Mouse (Mus musculus) inflammation-experienced regulatory T-cells, adult 6 months (primary cell): Measurements from ENCODE around the gene Ncoa5. TPM values are rescaled to one million over a fixed set of nuclear protein-coding genes. Genes with fewer than 3 reads are reported as not detected.
A peak's percentile ranks its signal among the peaks of the same experiment; 100 is the strongest.

Source experiments
- ATAC-seq: one replicate; pipeline ENCODE4 v1.8.0; 2017
- polyA plus RNA-seq, 3 experiments: library from polyadenylated mRNA; unstranded; fragments of 100-300 nt; shearing (Covaris generic); gene quantifications; one replicate each; pipeline ENCODE4 v1.2.1; 2017

Ncoa5 gene
- polyA plus RNA-seq, 3 experiments from 2014 or later, result 15.3 to 40.6 (median 24.8) TPM

DNA sequence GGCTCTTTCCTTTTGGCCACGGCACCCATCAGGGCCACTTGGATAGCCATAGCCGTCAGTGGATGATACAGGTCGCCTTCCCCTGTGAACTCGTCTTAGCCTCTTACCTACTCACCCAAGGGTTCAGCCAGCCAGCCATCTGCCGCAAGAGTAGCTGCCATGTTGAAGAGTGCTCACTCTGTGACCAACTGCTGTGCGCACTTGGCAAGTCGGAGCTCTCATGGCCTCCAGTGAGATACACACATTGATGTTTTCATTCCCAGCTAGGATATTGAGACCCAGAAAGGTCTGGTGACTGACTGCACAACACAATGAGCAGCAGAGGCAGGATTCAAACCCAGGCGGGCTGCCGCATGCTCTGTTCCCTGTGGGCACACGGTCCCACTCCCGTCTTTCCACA, 40.5 kb downstream of the Ncoa5 start:
- ATAC-seq, result no peak

DNA sequence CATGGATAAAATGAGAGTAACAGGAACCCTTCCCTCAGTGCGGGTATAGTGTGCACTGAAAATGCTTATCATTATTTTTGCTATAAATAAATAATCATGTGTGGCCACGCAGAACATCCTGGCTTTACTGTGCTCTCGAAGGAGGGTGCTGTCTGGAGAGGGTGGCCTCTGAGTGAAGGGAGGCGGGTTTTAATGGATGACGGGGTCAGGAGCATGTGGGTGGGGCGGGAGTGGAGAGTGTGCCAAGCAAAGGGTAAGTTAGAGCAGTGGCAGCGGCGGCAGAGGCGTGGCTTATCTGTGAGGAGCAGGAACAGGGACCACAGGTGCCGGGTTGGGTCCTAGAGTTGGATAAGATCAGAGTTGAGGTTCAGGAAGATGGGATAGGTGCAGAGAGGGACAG, 42.9 kb downstream of the Ncoa5 start:
- ATAC-seq, result no peak

DNA sequence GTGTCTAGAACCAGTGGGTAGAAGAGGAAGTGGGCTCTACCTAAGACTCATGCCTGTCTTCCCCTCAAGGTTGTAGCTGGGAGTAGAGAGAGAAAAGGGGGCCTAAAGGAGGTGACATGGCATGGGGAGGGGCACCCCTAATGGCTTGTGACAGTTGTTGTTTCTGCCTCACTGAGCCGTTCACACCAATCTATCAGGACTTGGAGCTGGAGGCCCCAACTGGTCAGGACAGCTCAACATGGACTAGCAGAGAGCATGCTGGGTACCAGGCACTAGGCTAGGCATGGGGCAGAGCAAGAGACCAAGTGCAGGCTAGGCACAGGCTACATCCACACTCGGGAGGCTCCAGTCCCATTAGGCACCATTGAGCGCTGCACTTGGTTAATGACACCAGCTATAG, 43.6 kb downstream of the Ncoa5 start:
- no peak for ATAC-seq

DNA sequence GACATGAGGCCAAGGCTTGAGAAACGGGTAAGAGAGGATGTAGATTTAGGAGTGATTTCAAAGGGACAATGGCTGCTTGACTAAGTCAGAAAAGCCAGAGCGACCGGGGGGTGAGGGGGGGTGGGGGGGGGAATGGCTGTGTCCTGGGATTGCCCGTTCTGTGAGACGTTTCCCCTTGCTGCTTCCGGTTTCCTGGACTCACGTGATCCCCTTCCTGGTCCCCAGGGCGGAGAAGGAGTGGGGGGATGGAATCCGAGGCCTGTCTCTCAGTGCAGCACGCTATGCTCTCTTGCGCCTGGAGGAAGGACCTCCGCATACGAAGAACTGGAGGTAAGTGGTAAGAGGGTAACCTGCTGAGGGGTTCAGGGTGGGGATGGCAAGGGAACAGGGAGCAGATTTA, 45.9 kb downstream of the Ncoa5 start:
- no peak for ATAC-seq

DNA sequence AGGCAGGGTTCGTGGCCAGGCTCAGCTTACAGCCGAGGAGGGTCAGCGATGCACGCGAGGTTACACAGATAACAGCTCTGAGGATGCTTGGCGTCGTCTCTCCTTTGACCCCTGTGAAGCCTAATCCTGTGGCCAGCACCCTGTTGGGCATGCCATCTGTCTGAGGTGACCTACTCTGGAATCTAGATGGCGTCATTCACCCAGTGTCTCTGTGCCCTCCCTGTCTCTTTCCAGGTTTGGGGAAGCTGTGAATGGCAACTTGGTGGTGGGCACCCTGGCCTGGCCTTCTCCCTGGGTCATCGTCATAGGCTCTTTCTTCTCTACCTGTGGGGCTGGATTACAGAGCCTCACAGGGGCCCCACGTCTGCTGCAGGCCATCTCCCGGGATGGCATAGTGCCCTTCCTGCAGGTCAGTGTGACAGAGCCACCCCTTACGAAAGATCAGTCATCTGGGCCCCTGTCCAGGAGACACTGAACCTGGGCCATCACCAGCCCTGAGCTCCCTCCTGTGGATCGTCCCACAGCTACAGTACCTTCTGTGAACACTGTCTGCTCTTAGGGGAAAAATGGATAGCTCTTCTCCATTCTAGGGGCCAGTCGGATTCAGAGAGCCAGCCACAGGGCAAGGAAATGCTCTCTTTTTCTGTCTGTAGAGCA, 48.2 kb downstream of the Ncoa5 start:
- no peak for ATAC-seq

DNA sequence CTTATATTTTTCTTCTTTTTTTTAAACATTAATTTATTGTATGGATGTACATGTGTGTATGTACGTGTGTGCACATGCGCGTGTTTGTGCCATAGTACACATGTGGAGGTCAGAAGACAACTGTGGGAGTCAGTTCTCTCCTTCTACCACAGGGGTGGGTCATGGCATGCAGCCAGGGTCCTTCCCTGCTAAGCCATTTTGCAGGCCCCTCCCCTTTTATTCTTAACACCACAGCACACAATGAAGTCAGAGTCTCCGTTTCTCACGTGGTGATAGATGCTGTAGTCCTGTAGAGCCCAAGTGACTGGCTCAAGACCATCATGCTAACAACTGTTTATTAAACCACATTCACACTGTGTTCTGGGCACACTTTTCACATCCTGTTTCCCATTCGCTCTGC, 48.7 kb downstream of the Ncoa5 start:
- ATAC-seq, result no peak

DNA sequence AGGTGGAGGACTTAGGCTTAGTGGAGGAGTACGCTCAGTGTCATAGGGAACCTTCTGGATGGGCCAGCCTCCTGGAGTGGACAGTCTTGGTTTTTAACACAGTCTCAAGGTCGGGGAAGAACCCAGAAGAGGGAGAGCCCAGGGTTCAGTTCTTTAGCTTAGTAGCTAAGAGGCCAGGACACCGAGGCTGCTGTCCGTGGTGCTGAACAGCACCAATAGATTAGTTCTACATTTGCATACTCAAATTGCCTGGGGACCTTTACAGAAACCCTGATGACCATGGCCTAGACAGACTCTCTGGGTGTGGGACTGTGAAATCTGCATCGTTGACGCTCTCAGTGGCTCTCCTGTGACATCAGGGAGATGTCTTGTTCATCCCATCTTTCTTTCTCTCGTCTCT, 54.9 kb downstream of the Ncoa5 start:
- no peak for ATAC-seq

DNA sequence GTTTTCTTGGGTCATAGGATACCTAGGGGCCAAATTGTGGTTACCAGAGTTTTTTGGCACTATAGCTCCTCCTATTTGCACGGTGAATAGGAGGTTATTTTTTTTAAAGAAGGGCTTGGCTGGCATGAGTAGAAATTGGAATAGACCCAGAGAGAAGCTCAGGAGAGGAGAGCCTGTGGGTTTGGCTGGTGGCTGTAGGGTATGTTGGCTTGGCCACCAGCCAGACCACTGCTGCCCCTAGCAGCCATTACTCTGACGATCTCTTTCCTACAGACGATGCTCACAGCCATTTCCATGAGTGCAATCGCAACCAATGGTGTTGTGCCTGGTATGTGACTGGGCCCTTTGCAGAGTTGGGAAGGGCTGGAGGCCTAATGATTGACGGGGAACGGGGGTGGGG, 59.1 kb downstream of the Ncoa5 start:
- no peak for ATAC-seq

DNA sequence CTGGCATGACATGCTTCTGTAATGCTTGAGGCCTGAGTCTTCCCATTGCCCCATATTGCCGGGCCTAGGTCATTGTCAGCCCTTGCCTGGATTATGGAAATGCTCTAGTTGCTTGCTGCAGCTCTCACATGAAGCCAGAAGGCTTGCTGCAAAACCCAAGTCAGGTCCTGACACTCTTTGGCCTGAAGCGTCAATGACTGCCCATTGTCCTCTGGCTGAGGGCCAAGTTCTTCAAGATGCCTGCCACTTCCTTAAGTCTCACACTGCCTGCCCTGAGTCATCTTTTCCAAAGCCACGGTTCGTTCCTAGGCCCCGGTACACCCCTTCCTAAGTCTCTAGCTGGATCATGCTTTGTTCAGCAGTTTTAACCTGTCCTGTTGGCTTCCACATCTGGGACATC, 62.0 kb downstream of the Ncoa5 start:
- no peak for ATAC-seq

DNA sequence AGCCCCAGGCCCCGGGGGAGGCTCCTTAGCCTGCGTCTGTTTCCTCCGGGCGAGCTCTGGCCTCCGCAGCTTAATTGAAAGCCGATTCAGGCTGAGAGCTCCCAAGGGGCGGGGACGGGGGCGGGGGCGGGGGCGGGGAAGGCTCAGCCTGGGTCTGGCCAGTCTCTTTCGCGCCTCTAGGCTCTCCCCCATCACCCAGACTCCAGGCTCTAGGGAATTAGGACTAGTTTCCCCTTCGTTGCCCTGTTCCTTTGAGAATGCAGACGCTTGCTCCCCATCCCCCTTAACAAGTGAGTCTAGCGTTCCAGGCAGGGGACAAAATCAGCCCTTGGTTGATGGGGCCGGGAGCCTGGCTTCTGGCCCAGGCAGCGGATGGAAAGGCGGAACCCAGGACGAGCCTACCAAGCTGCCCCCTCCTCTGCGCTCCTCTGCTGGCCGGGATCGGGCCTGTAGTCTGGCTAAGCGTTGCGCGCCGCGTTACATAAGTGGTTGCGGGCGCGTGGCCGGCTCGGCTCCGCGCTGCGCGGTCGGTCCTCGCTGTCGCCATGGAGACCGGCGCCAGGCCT, 64.0 kb downstream of the Ncoa5 start:
- ATAC-seq, result no peak

DNA sequence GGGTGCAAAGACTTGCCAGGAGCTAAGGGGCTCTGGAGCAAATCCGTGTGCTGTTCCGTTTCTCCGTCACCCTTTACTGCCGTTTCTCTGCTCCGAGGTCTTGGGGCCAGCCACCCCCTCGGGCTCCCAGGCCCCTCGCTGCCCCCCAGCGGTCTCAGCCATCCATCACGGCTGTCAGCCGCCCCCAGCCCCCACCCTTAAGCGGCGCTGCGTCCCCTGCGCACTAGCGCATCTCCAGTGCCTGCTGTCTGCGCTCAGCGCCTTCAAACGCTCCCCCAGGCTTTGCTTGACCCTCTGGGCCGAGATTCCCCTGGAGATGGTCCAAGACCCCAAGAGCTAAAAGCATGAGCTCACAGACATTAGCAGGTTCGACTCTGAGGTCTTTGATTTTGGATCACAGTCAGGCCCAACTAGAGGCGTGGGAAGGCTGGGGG, 65.3 kb downstream of the Ncoa5 start:
- ATAC-seq, result no peak

DNA sequence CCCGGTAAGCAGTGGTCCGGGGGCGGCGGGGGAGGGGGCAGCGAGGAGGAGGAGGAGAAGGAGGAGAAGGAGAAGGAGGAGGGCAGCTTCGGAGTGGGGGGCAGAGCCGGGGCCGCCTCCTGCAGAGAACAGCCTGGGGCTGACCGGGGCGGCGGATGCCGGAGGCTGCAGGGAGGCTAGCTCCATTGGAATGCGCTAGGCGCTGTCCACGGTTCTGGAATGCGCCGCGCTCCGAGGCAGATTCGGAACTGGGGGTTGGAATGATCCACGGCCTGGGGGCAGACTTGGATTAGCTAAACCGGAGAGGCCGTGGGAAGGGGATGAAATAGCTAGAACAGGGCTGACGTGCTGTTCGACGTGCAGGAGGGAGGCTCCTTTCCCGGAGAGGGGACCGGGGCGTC, 66.2 kb downstream of the Ncoa5 start:
- ATAC-seq, result no peak

DNA sequence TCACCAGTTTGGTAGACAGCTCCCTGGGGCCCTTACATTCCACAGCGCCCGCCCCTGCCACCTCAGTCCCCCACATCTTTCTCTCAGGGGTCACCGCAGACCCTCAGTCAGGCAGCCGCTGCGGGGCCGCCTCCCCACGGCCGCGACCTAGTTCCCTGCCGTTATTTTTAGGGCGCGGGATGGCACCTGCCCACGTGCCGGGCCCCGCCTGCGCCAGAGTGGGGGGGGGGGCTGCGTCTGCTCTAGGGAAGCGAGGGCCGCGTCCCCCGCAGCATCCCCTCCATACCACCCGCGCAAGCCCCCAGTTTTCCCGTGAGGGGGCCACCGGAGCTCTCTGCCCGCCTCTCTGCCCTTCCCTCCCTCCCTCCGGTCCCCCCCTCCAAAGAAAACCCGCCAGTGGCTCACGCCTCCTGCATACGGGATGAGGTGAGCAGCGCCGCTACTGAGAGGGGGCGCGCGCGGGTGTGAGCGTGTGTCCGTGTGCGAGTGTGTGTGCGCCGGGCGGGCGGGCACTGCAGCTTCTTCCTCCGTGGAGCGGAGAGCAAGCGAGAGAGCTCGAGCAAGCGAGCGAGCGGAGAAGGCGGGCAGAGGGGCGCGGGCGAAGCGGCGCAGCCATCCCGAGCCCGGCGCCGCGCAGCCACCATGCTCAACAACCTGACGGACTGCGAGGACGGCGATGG, 66.8 kb downstream of the Ncoa5 start:
- ATAC-seq, result no peak

DNA sequence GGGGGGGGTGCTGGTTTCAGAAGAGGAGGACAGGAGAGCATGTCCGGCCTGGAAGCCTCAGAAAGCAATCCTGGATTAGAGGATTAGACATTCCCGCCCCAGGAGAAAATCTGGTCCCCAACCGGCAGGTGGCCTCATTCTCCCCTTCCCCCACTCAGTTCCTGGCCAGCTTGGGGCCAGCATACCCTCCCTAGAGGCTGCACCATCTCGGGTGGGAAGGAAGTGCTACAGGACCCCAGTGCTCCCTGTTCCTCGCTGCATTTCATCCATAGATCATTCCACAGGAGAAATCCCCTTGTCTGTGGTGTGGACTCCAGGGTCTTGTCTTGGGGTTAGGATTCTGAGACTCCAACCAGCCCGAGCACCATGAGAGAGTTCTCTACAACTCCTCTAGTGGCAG, 67.5 kb downstream of the Ncoa5 start:
- no peak for ATAC-seq

DNA sequence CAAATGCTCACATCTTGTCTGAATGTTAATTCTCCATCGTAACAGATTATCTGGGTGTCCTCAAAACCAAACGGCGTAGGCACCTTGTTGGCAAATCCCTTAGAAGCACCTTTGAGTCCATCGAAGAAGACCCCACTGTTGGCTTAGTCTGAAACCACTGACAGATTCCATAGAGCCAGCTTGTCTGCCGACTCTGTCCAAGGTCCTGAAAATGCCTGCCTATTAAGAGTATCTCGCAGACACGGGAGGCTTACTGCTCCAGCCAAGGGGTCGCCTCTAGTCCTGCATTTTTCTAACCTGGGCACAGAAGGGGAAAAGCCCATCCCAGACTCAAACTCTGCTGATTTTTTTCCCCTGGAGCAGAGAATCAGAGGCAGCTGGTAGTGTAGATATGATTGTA, 68.3 kb downstream of the Ncoa5 start:
- ATAC-seq, result no peak

DNA sequence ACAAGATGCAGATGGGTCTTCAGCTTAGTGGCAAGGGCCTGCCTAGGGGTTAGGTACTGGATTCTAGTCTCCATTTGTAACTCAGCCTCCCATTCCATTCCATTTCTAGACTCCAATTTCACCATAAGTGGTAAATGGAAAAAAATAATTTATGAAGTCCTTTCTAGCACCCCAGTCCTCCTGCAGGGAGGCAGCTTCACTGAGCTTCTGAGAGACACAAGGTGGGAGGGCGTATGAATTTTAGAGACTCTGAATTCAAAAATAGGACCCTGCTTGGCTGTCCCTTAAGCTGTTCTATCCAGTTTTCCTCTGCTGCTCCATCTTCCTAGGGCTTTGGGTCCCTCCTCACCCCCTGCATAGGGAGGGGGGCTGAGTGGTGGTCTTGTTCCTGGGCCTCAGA, 69.7 kb downstream of the Ncoa5 start:
- no peak for ATAC-seq

DNA sequence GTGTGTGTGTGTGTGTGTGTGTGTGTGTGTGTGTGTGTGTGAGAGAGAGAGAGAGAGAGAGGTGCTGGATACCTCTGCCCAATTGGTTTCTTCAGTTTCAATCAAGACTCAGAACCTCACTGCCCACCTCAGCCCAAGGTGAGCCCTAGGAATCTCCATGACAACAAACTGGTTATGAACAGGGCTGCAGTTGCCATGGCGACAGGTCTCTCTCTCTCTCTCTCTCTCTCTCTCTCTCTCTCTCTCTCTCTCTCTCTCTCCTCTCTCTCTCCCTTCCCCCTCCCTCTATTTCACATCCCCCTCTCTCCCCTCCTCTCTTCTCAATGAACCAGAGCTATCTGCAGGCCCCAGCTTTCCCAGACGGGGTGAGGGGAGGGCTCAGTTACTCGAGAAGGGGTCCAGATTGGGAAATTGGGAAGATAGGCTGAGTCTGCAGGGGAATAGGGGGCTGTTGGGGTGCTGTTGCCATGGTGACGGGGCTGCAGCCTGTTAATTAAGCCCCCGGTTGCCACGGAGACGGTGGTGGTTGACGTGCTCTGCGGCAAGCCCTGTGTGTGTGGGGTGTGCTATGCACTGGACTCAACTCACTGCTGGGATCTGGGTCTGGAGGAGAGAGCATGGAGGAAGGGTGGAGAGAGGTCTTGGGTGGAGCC, 70.3 kb downstream of the Ncoa5 start:
- ATAC-seq, result no peak

DNA sequence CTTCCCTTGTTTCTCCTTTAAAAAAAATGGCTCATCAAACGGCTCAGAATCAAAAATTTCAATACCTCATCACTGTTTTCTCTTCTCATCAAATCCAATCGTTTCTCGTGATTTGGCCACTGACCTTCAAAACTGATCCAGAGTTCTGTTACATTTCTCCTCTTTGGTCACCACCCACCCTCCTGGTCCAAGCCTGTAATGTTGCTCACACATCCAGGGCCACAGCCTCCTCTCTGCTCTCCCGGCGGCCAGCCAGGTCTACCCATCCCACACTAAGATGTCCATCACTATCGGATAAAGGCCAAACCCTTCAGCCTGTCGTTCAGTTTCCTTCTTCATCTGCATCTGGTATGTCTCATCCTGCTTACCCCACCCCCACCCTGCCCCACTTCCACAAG, 72.5 kb downstream of the Ncoa5 start:
- ATAC-seq, result no peak

DNA sequence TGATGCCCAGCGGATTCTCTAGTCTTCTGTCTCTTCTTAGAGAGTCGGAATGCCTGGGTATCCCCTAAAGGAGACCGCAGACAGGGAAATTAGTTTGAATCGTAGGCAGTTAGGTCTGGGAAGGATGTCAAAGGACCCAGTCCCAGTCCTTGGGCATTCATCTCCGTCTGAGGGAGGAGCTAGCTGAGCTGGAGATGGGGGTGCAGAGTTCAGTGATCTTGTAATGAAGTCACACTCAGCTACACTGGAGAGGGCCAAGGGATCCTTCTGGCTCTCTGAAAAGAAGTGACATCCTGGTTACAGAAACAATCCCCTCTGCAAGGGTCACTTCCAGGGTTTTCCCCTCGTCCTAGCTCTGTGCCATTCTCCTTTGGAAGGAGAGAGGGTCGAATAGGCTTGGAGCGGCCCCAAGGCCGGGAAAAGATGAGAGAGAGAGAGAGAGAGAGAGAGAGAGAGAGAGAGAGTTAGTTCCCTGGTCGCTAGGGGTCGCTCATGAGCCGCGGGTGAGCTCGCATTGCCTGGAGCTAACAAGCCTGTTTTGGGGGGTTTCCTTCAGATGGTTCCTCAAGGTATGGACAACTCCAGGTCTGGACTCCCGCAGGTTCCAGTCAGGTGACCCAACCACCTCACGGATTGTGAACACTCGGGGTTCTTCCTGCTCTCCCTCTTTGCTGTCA, 73.0 kb downstream of the Ncoa5 start:
- ATAC-seq, result peak; percentile 52

DNA sequence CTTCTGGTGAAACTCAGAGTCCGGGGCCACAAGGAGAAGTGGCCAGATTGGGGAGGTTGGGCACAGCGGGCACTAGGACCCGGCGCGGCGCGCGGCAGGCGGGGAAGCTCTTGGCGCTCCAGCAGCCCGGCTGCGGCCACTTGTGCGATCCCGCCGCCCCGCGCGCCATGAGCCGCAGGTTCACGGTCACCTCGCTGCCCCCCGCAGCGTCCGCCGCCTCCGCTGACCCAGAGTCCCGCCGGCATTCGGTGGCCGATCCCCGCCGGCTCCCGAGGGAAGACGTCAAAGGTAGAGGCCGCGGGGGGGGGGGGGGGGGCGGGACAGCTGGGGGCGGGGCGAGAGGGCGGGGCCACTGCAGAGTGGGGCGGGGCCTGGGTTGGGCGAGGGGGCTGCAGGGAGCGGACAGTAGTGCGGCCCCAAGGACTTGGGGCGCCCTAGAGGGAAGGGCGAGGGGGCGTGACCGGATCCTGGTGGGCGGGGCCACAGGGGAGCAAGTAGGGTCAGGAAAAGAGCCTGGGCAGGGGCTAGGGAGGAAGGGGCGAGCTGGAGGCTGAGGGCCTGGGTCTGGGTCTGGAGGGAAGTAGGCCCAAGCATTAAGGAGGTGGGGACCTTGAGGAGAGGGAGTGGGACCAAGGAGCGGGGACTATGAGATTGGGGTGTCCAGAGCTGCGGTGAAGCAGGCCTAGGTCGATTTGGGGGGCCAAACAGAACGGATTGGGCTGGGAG, 73.8 kb downstream of the Ncoa5 start, which contains the start of gene Slc12a5:
TSS of gene Slc12a5 (plus strand) at position 87 of the 726 bp plus-strand sequence.
- no peak for ATAC-seq

DNA sequence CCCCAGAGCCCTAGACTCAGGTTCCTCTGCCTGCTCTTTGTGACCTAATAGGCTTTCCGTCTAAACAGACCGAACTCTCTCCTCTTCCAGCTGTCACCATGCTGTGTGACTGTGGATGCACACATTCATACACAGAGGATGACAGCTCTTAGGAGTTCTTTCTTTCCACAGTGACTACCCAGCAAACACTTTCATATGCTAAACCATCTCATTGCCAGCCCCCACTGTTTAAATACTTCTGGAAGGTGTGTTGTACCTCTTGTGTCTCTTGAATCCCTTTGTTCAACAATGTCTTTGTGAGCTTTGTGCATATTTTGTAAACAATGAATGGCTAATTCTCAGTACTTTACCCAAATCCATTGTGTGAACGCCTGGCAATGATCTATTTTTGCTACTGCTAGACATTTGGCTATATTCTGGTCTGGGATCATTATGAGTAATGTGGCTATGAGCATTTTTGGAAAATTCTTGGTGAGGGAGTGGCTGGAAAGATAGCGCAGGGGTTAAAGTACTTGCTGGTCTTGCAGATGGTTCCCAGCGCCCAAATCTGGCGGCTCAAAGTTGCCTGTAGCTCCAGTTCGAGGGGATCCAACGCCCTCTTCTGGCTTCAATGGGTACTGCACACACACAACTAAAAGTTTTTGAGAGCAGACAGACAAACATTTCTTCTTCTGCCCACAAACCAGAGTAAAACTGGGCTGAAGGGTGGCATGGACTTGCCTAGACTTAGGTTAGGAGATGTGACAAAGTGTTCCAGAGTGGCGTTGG, 76.9 kb downstream of the Ncoa5 start:
- ATAC-seq, result no peak

DNA sequence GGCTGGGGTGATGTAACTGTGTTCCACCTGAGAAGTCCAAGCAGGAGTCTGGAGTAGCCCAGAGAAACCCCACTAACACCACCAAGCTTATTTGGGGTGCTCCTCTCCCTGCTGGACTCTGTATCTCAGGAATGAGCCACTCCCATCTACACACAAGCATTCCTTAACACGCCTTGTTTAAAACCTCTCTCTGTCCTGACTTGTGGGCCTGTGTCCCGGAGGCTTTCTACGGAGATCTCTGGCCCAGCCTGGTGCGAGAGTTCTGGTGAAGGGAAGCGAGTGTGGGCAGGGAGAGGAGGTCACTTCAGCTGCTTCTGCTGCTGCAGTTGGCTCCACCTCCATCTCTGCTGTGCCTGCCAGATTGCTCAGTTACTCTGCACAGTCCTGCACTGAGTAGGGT, 78.5 kb downstream of the Ncoa5 start:
- ATAC-seq, result no peak
